Mouse (Mus musculus) brown adipose tissue, adult 24 weeks (tissue): Measurements from ENCODE around the gene Prkcq. TPM values are rescaled to one million over a fixed set of nuclear protein-coding genes. Genes with fewer than 3 reads are reported as not detected.

Experiments used
- H3K27ac ChIP-seq: fragments of 200-500 bp; replicated peaks from 2 replicates; pipeline ENCODE4 v1.5.1; 2012; ENCODE audit warnings: low read depth, mild to moderate bottlenecking, low read length
- H3K4me1 ChIP-seq: fragments of 200-500 bp; 2 replicates; pipeline ENCODE4 v1.6.1; 2012; ENCODE audit warnings: low read length, mixed read lengths; ENCODE audit not compliant: control insufficient read depth, insufficient read depth, insufficient read length
- H3K4me3 ChIP-seq: fragments of 200-500 bp; 2 replicates; pipeline ENCODE4 v1.5.1; 2012; ENCODE audit warnings: low read depth, mild to moderate bottlenecking, low read length, moderate library complexity; ENCODE audit not compliant: insufficient read depth
- polyA plus RNA-seq: library from polyadenylated mRNA; stranded (reverse); fragments of >200 nt; gene quantifications from 2 replicates; pipeline ENCODE4 v1.2.4, GENCODE M21; 2012; ENCODE audit not compliant: missing spikeins, insufficient read depth, insufficient read length

The Prkcq gene
- polyA plus RNA-seq, 1 experiment, result 1.9 TPM

- Histone ChIP-seq H3K4me3 (no peak overlapping the region), H3K27ac (no peak overlapping the region), H3K4me1 (no peaks in the 10 kb centered on the region)
Observed at GRCm38 (mm10) chr2:11266294-11266693, 94.4 kb downstream of the Prkcq start.

- H3K4me1 ChIP-seq, result no peaks in the 10 kb centered on the region
- H3K27ac ChIP-seq, result no peak overlapping the region
- H3K4me3 ChIP-seq, result no peak overlapping the region
Observed at GRCm38 (mm10) chr2:11278965-11279364, 107.1 kb downstream of the Prkcq start.

- Histone ChIP-seq H3K4me1 (no peaks in the 10 kb centered on the region), H3K27ac (no peak overlapping the region), H3K4me3 (no peak overlapping the region)
Observed at GRCm38 (mm10) chr2:11280247-11280646, 108.3 kb downstream of the Prkcq start.

- no peaks in the 10 kb centered on the region for H3K4me1 ChIP-seq
- H3K27ac ChIP-seq, result no peak overlapping the region
- no peak overlapping the region for H3K4me3 ChIP-seq
Observed at GRCm38 (mm10) chr2:11287834-11288530, 116.1 kb downstream of the Prkcq start.

- Histone ChIP-seq H3K27ac (no peak overlapping the region), H3K4me1 (no peaks in the 10 kb centered on the region), H3K4me3 (no peak overlapping the region)
Observed at GRCm38 (mm10) chr2:11288531-11288846, 116.6 kb downstream of the Prkcq start.

DNA sequence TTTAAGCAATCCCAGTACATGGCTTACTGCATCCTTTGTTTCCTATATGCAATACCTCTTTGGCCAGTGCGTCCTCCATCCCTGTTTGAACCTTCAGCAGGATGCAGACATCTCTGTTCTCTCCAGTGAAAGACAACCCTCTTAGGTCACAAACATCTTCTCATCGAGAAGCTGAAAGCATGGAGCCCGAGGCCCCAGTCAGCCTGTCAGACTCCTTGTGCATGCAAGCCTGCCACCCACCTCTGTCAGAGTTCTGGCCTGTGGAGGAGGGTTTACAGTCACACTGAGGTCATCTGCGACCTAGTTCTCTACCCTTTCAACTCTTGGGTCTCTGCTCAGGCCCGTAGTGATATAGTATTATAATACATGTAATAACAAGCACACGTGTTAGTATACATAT, 119.0 kb downstream of the Prkcq start:
- Histone ChIP-seq H3K27ac (no peak overlapping the region), H3K4me3 (no peak overlapping the region)

GRCm38 (mm10) chr2:11291570-11292405, 119.9 kb downstream of the Prkcq start:
- Histone ChIP-seq H3K4me3 (no peak overlapping the region), H3K4me1 (no peaks in the 10 kb centered on the region), H3K27ac (no peak overlapping the region)

More for the DNA sequence above, 119.0 kb downstream of the Prkcq start:
- H3K4me1 ChIP-seq, result no peaks in the 10 kb centered on the region

DNA sequence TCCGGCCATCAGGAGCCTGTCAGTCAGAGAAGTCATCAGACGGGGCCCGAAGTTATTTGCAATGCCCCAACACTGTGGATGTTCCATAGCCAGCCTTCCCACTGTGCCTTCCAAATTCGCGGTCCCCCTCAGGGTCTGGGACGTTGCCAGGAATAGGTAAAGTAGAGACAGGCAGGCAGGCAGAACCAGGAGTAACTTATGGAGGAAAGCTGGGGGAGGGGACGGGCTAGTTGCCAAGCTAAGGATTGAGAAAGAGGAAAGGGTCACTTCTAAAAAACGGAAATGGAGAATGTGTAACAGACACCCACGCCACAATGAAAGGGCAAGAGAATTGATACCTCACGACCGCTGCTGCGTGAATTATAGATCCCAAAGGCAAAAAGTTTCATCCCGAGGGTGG, 121.2 kb downstream of the Prkcq start:
- no peaks in the 10 kb centered on the region for H3K4me1 ChIP-seq
- no peak overlapping the region for H3K4me3 ChIP-seq
- H3K27ac ChIP-seq, result no peak overlapping the region

DNA sequence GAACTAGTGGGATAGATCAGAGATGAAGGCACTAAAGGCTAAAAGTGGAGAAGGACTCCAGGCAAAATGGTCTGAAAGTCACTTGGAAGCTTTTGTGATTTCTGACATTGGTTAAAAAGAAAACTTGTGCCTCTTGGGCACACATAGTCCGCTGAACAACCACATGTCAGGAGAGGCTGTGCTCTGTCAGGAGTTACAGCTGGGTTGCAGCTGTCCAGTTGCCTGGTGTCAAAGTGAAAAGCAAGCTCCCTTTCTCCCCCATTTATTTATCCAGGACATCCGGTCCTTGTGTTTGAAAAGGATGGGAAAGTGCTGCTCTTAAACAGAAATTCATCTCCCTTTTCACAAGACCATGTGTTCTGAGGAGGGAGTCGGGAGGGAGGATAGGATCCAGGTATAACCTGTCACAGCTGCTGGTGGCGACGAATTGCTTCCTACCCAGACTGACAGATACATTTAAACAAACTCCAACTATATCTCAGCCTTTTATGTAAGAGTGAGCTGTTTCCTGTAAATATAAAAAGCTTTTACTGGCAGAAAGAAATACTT, 122.8 kb downstream of the Prkcq start:
- Histone ChIP-seq H3K4me1 (no peaks in the 10 kb centered on the region), H3K4me3 (no peak overlapping the region), H3K27ac (no peak overlapping the region)

GRCm38 (mm10) chr2:11298811-11299210, 126.9 kb downstream of the Prkcq start:
- Histone ChIP-seq H3K27ac (no peak overlapping the region), H3K4me3 (no peak overlapping the region), H3K4me1 (no peaks in the 10 kb centered on the region)

DNA sequence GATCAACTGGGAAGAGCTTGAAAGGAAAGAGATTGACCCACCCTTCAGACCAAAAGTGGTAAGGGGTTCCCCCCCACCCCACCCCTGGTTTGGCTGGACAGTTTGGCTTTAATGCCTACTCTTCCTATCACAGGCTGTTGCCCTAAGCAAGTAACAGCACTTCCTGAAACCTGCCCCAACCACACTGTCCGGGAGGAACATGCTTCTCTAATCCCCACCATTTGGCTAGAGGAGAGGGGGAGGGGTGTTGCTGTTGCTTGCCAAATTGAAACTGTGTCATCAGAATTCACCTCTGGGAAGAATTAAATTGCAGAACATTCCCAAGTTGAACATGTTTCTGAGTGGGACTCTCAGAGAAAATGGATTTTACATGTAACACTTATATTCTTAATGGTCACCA, 127.5 kb downstream of the Prkcq start:
- H3K4me1 ChIP-seq, result no peaks in the 10 kb centered on the region
- no peak overlapping the region for H3K27ac ChIP-seq
- H3K4me3 ChIP-seq, result no peak overlapping the region

- Histone ChIP-seq H3K4me3 (no peak overlapping the region), H3K4me1 (no peaks in the 10 kb centered on the region), H3K27ac (no peak overlapping the region)
Observed at GRCm38 (mm10) chr2:11300362-11300761, 128.5 kb downstream of the Prkcq start.

DNA sequence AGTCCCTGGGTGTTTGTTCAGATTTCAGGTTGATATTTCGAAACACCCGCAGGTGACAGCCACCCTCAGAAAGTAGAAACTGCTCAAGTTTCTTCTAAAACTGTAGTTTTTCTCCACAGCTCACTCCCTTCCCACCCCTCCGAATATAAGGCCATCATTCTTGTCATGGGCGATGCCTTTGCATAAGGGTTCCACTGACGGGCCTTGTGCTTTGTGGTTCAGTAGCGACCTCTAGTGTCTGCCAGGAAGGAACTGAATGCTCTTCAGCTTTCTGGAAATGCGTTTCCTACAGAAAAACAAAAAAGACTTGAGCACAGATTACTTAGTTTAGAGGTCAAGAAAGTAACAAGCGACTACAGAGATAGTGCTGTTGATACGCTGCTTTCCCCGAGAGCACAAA, 148.3 kb downstream of the Prkcq start:
- H3K4me1 ChIP-seq, result no peaks in the 10 kb centered on the region
- H3K27ac ChIP-seq, result no peak overlapping the region
- no peak overlapping the region for H3K4me3 ChIP-seq

DNA sequence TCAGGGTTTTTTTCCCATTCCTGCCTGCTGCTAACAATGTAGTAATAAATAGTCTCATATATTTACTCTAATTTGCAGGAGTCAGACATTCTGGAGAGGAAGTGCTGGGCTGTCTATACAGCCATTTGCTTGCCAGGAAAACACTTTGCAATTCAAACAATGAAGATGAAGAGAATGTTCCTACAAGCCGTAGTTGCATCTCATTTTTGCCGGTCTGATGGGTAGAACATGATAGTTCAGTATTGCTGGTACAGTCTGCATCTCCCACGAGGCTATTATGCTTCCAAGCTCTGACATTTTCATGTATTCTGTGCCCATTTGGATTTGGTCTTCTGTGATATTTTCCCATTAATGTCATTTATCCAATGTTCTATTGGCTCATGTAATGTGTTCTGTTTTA, 150.5 kb downstream of the Prkcq start:
- no peak overlapping the region for H3K27ac ChIP-seq
- H3K4me3 ChIP-seq, result no peak overlapping the region
- no peaks in the 10 kb centered on the region for H3K4me1 ChIP-seq

DNA sequence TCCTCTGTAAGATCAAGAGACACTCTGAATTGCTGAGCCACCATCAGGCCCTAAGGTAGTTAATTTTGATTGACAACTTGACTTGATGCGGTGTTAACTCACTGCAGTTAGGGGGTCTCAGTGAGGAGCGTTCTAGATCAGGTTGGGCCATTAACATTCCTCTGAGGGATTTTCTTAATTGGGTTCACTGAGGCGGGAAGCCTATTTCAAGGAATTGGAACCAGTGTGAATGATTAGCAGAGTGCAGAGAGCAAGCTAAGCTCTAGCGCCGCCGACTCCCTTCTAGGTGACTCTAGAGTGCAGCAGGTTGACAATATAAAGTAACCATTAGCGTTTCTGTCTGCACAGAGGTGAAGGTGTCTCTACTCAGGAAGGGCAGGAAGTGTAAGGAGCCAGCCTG, 155.4 kb downstream of the Prkcq start:
- H3K4me3 ChIP-seq, result no peak overlapping the region
- H3K27ac ChIP-seq, result no peak overlapping the region
- H3K4me1 ChIP-seq, result no peaks in the 10 kb centered on the region
